Mouse (Mus musculus) gastrocnemius, adult 8-10 months (tissue): ENCODE results near the gene Wnt10a. TPM values are rescaled to one million over a fixed set of nuclear protein-coding genes. Genes with fewer than 3 reads are reported as not detected.
A peak's percentile ranks its signal among the peaks of the same experiment; 100 is the strongest.

Source experiments
- DNase-seq, 2 experiments: peaks; one replicate each; pipeline ENCODE4 v3.0.0; 2022; ENCODE audit warnings: low spot score in 2 of 2
- total RNA-seq, 4 experiments: library from RNA; stranded (reverse); gene quantifications; 2 replicates each; pipeline ENCODE4 v1.2.4; 2022

Gene Wnt10a
- total RNA-seq, 4 experiments from 2014 or later, result 0.16 TPM; not detected in 3

- peak; percentile 53 to 65 for DNase-seq
Measured at GRCm38 (mm10) chr1:74784041-74784759, 7.1 kb upstream of the Wnt10a start.

GRCm38 (mm10) chr1:74787846-74788245, 3.5 kb upstream of the Wnt10a start:
- peak; percentile 49 to 55 for DNase-seq

- no peak for DNase-seq
Measured at GRCm38 (mm10) chr1:74788603-74789176, 2.6 kb upstream of the Wnt10a start.

- DNase-seq, result no peak
Measured at GRCm38 (mm10) chr1:74790095-74790494, 1.2 kb upstream of the Wnt10a start.

GRCm38 (mm10) chr1:74792831-74793660, 1.7 kb downstream of the Wnt10a start:
- DNase-seq, result no peak

GRCm38 (mm10) chr1:74794487-74795144, 3.3 kb downstream of the Wnt10a start:
- no peak for DNase-seq

GRCm38 (mm10) chr1:74795145-74795529, 3.8 kb downstream of the Wnt10a start:
- no peak for DNase-seq

GRCm38 (mm10) chr1:74797459-74797858, 6.1 kb downstream of the Wnt10a start:
- no peak for DNase-seq

GRCm38 (mm10) chr1:74800424-74800888, 9.1 kb downstream of the Wnt10a start:
- DNase-seq, result no peak

GRCm38 (mm10) chr1:74801631-74802140, 10.4 kb downstream of the Wnt10a start:
- no peak for DNase-seq

- DNase-seq, result peak; percentile 69 to 83
Measured at GRCm38 (mm10) chr1:74802795-74803656, 11.7 kb downstream of the Wnt10a start.

- DNase-seq, result no peak
Measured at GRCm38 (mm10) chr1:74804211-74804870, 13.0 kb downstream of the Wnt10a start.

- no peak for DNase-seq
Measured at GRCm38 (mm10) chr1:74805340-74805835, 14.1 kb downstream of the Wnt10a start.

- no peak for DNase-seq
Measured at GRCm38 (mm10) chr1:74805843-74806242, 14.5 kb downstream of the Wnt10a start.

- no peak for DNase-seq
Measured at GRCm38 (mm10) chr1:74806360-74807311, 15.3 kb downstream of the Wnt10a start.

GRCm38 (mm10) chr1:74807551-74808071, 16.3 kb downstream of the Wnt10a start:
- no peak for DNase-seq

GRCm38 (mm10) chr1:74808078-74808477, 16.8 kb downstream of the Wnt10a start:
- DNase-seq, result peak; percentile 79 to 83

- no peak for DNase-seq
Measured at GRCm38 (mm10) chr1:74809007-74809406, 17.7 kb downstream of the Wnt10a start.
